Mouse (Mus musculus) kidney, adult 8-10 months (tissue): Measurements from ENCODE around the gene Olfr1040.
"Not testable (repeated sequence)": the region's sequence is repeated elsewhere in the genome, so short reads cannot be mapped to it uniquely, and the experiment has no call there.

Experiments
- DNase-seq, 2 experiments: peaks; one replicate each; pipeline ENCODE4 v3.0.0; 2022

Olfr1040 gene

DNA sequence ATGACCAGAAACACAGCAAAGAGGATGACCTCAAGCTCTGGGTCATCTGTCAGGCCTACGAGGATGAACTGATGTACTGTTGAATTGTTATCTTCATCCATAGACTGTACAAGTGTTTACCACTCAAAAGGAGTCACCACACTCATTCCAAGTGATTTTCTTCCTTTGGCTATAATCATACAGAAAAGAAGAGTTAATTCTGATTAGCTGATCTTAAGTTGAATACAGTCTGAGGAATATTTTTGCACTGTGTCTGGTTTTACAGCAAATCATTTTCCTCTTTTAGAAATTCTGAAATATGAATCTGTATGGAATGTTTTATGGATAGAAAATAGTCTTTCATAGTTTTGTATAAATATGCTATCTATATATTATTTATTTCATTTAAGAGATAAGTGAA is at the start of gene Olfr1040:
Olfr1040 (minus strand) TSS at position 101 of the 400 bp plus-strand sequence.
- no peak for DNase-seq

DNA sequence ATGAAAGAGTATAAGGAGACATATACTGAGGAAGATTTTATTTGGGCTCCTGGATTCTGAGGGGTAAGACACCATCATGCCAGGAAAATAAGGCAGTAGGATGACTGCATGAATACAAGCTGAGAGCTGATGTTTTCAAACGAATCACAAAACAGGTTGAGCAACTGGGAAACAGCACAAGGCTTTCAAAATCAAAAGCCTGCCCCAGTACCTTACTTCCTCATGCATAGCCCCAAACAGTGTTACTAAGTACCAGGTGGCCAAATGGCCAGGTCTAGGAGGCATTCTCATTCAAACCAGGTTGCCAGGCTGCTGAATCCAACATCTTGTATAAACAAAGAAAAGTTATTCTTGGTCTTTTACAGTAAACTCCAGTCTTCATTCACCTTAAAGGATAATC is 49.3 kb upstream of the Olfr1040 start:
- DNase-seq: no peak

DNA sequence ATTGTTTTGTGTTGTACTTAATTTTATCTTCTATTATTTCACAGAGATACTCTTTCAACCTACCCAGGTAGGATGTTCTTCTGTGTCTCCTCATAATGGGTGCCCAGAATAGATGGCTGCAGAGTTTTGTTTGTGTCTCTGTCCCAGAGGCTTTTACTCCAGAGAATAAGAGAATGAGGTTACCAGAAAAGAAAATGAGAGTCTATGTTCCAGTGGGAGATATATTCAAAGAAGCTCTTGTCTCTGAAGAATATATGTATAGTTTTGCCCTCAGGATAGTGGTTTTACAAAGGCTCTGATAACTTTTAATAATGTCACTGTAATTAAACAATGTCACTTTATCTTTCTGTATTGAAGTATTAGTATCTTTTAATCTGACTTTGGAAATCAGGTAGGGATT is 39.1 kb upstream of the Olfr1040 start, which contains the start of gene Olfr52:
Olfr52 (minus strand) TSS at position 101 of the 400 bp plus-strand sequence.
- DNase-seq: no peak

DNA sequence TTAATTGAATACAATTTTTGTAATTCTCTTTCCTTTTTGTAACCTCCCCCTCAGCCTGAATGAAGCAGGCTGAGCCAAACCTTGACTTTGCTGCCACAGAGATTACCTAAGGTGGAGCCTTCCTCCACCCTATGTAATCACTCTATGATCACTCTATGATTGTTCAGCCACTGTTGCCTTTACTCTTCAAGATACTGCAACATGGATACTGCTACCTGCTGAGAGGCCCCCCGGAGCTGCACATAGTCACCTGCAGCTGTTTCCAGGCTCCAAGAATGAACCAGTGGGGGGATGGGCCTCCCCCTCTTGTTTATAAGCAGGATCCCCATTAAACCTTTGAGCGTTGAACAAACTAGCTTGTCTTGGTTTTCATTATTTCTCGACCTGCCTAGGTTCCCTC is 33.4 kb upstream of the Olfr1040 start:
- DNase-seq: no peak

- no peak for DNase-seq
Measured at GRCm38 (mm10) chr2:86177720-86178119, 31.2 kb upstream of the Olfr1040 start, which contains the start of gene Olfr1044. TSS of gene Olfr1044 (minus strand) at chr2:86177820.

DNA sequence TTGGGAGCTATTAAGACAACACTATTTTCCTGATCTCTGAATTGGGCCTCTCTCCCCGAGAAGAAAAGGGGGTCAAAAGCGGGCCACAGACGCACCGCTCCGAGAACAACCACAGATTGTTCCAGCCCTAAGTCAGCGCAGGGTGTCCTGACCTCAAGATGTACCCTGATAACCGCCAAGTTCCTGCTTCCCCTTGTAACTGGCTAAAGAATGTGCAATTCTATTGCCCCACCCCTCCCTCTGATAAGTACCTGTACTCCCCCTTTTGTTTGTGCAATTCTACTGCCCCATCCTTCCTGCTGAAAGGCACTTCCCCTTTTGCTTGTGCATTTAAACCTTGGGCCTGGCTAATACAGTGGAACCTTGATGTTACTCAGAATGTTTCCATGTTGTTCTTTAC is 28.9 kb upstream of the Olfr1040 start:
- not testable (repeated sequence) for DNase-seq

DNA sequence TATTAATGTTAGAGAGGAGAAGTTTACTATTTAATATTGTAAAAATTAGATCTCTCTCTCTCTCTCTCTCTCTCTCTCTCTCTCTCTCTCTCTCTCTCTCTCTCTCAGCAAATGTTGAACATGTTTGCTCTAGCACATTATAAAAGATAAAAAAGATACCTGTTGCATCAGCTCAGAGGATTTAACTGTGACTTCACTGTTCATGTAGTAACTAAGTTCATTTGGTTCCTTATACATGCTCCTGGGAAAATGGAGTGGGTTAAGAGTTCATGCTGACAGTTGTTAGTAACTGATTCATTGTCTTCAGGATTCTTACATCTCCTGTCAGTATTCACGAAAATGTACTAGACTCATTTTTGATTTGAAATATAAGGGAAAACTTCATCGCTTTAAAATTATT is 20.9 kb upstream of the Olfr1040 start, which contains the start of gene Olfr1043:
Olfr1043 (minus strand) TSS at position 101 of the 400 bp plus-strand sequence.
- DNase-seq: no peak

DNA sequence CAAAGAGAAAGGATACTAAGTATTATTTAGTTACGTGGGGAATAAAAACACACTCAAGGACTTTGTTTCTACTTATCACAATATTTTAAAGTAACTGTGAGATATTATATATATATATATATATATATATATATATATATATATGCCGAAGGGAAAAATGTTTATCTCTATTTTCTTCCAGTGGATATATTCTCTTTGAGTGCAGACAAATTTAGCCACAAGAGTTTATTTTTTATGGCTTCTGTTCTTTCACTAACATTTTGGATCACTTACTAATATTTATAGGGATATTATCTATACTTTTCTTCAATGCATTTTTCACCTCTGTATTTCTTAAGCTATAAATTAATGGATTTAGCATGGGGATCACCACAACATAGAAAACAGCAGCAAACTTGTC is 15.2 kb upstream of the Olfr1040 start, which contains the start of gene Olfr1042:
Olfr1042 (minus strand) TSS at position 101 of the 400 bp plus-strand sequence.
- no peak for DNase-seq

GRCm38 (mm10) chr2:86135828-86136227 is 10.7 kb downstream of the Olfr1040 start, which contains the start of gene Olfr1039:
TSS of gene Olfr1039 (minus strand) at chr2:86135928.
- DNase-seq: no peak
